ENCODE assay signal across 31 mouse cellular contexts in the genomic region with DNA sequence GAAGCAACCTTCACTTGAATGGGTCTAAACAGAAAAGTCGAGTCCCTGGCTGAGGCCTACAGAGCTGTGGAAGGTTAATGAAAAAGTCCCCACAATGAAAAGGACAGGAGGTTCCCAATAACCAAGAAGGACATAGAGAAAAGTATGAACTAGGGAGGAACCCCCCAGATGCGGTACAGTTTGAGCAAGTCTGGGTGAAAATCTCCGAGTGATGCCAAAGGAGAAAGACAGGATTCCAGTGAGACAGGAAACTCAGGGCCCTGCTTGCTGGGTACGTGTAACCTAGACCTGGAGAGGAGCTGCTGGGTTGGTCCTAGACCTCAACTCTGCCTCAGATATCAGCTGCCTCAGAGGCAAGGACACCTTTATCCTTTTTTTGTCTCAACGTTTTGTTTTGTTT.
"Had no signal": no experiment of that assay in that cellular context is flagged by ENCODE, and none has a peak within 500 bp of the region (broad histone marks: within the 10 kb centered on the region; RNA-seq: fewer than 3 reads in every experiment).

No protein-coding gene starts in this region.

- H3K4me1 ChIP-seq: liver, embryonic 12.5 days; lung, embryonic 15.5 days; midbrain, embryonic 10.5 days; midbrain, embryonic 12.5 days; midbrain, embryonic 13.5 days; midbrain, embryonic 15.5 days; neural tube, embryonic 12.5 days had no signal

- DNase-seq: left cerebral cortex, postnatal 4 days; liver; liver, embryonic 13.5 days; liver, postnatal 0 days; lung, adult 18-20 months; lung, adult 2 months; lung, embryonic 14.5 days; lung, postnatal 10 days; lung, postnatal 14 days; lung, postnatal 36 days; lung, postnatal 4 days had no signal

- H3K27me3 ChIP-seq: limb, embryonic 12.5 days; limb, embryonic 13.5 days; limb, embryonic 15.5 days; liver, embryonic 12.5 days; liver, embryonic 13.5 days; liver, embryonic 15.5 days; lung, embryonic 15.5 days; midbrain, embryonic 12.5 days; midbrain, embryonic 13.5 days; midbrain, embryonic 15.5 days; neural tube, embryonic 12.5 days had no signal

- H3K9me3 ChIP-seq: limb, embryonic 10.5 days; limb, embryonic 12.5 days; limb, embryonic 13.5 days; limb, embryonic 15.5 days; liver, embryonic 12.5 days; liver, embryonic 13.5 days; liver, embryonic 15.5 days; lung, embryonic 15.5 days; megakaryocyte, embryonic 14.5 days; midbrain, embryonic 10.5 days; midbrain, embryonic 12.5 days; midbrain, embryonic 13.5 days; midbrain, embryonic 15.5 days; neural tube, embryonic 12.5 days had no signal

- H3K36me3 ChIP-seq: limb, embryonic 10.5 days; limb, embryonic 12.5 days; limb, embryonic 13.5 days; limb, embryonic 15.5 days; liver, embryonic 12.5 days; liver, embryonic 13.5 days; liver, embryonic 15.5 days; lung, embryonic 15.5 days; midbrain, embryonic 10.5 days; midbrain, embryonic 12.5 days; midbrain, embryonic 13.5 days; midbrain, embryonic 15.5 days; neural tube, embryonic 12.5 days had no signal

- H3K4me3 ChIP-seq: left cerebral cortex, adult 2 months; limb, embryonic 10.5 days; limb, embryonic 12.5 days; limb, embryonic 13.5 days; limb, embryonic 15.5 days; liver, embryonic 12.5 days; liver, embryonic 13.5 days; liver, embryonic 15.5 days; lung, embryonic 15.5 days; megakaryocyte, embryonic 14.5 days; midbrain, embryonic 10.5 days; midbrain, embryonic 12.5 days; midbrain, embryonic 13.5 days; midbrain, embryonic 15.5 days; myocyte; neural tube, embryonic 12.5 days had no signal

- H3K4me2 ChIP-seq: limb, embryonic 12.5 days; limb, embryonic 13.5 days; limb, embryonic 15.5 days; liver, embryonic 11.5 days; liver, embryonic 12.5 days; liver, embryonic 13.5 days; liver, embryonic 15.5 days; lung, embryonic 14.5 days; lung, embryonic 15.5 days; midbrain, embryonic 12.5 days; midbrain, embryonic 13.5 days; midbrain, embryonic 15.5 days; neural tube, embryonic 12.5 days had no signal

- H3K9ac ChIP-seq: limb, embryonic 12.5 days; limb, embryonic 13.5 days; limb, embryonic 15.5 days; liver, embryonic 12.5 days; liver, embryonic 13.5 days; liver, embryonic 14.5 days; liver, embryonic 15.5 days; liver, postnatal 0 days; lung, embryonic 14.5 days; lung, embryonic 15.5 days; midbrain, embryonic 12.5 days; midbrain, embryonic 13.5 days; midbrain, embryonic 15.5 days; neural tube, embryonic 12.5 days had no signal

- ATAC-seq: liver, embryonic 12.5 days; liver, postnatal 0 days; lung, postnatal 0 days; midbrain, embryonic 13.5 days; midbrain, embryonic 15.5 days; midbrain, embryonic 16.5 days had no signal

- H3K27ac ChIP-seq: left cerebral cortex, adult 2 months; limb, embryonic 10.5 days; limb, embryonic 12.5 days; limb, embryonic 13.5 days; limb, embryonic 15.5 days; liver, embryonic 12.5 days; liver, embryonic 13.5 days; liver, embryonic 14.5 days; liver, embryonic 15.5 days; lung, embryonic 15.5 days; macrophage; midbrain, embryonic 10.5 days; midbrain, embryonic 12.5 days; midbrain, embryonic 13.5 days; midbrain, embryonic 15.5 days; neural tube, embryonic 12.5 days had no signal
